Mouse (Mus musculus) retina, adult 2 months (tissue): ENCODE results near the gene Zkscan2.
A peak's percentile ranks its signal among the peaks of the same experiment; 100 is the strongest.

Experiments
- DNase-seq: peaks from one replicate; pipeline ENCODE4 v3.0.0-alpha.2; 2012; ENCODE audit warnings: low read depth, low spot score

The Zkscan2 gene

DNA sequence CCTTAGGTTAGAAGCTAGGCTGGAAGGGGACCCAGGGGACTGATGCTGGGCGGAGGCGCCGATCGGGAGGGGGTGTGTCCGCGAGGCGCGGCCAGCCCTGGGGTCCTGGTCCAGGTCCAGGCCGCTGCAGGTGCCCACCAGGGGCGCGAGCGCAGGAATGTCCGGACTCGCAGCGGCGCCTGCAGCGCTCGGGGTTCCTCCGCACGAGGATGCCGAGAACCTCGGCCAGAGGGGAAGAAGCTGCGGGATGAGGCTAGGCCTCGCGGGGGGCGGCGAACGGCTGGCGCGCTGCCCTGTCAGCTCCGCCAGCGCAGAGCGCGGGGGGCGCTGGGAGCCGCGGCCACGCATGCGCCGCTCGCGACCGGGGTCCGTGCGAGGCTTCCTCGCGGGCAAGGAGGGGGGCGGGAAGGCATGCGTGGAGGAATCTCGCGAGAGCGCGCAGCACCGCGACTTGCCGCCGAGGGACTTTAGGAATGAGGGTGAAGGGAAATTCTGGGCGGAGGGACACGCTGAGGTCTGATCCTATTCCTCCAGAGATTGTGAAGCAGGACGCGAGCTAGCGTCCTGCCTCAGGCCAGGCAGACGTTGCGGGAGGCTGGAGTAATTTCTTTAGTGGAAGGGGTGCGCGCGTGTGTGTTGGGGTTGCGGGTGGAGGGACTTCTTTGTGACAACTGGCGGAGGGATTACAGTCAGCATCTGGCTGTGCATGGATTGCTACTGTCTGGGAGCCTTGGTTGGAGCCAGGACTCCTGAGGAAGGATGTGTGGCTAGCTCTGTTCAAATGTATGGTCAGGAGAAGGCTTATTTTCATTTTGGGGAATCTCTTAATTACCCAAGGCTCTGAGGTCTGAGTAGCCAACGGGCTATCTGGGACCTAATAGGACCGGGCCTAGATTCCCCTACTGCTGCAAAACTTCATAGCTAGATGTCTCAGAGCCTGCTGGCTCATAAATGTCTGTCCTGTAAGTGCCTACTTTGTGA is at the start of gene Zkscan2:
Zkscan2 (minus strand) TSS at position 211 of the 981 bp plus-strand sequence.
- DNase-seq = peak; percentile 89

- DNase-seq = no peak
Observed at GRCm38 (mm10) chr7:123529190-123529589, 28.9 kb upstream of the Zkscan2 start.

DNA sequence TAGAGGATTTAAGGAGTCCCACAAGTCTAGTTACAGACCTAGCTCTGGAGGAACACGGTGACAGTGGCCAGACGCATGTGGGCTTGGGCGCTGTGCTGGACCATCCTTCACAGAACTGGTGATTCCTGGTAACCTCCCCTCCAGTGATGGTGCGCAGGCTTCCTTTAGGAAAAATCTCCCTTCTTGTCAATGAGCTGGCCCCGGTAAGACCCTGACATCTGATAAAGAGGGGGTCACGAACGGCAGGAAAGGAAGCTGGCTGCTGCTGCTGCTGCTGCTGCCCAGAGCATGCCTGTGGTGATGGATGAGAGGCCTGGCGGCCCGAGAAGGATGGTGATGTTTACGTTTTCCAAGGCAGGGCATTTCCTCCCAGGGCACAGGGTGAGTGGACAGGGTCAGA is 25.5 kb upstream of the Zkscan2 start:
- no peak for DNase-seq

DNA sequence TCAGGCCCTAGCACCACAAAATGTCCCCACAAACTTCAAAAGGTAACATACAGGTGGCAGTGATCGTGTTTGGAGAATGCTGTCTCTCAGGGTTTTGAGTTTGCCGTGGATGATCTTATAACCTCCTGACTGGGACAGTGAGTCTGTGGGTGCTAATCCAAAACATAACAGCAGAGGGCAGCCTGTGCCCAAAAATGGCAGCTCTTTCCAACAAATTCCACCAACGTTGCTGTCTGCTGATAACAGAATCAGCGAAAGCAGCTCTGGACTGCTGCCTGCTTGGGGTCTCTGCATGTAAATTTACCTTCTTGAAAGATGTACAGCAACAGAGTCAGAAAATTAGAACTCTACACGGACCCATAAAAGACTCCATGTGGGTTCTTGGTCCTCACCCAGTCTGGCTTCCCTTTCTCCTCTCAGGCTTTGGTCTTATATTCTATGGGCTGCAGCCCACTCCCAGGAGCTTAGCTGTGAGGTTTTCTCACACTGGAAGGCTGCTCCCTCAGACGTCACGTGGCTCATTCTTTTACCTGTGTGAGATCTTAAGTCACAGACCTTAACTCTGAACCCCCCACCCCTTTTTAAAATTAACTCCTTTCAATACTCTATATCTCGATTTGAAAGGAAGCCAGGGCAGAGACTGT is 24.1 kb upstream of the Zkscan2 start:
- DNase-seq = peak; percentile 30

DNA sequence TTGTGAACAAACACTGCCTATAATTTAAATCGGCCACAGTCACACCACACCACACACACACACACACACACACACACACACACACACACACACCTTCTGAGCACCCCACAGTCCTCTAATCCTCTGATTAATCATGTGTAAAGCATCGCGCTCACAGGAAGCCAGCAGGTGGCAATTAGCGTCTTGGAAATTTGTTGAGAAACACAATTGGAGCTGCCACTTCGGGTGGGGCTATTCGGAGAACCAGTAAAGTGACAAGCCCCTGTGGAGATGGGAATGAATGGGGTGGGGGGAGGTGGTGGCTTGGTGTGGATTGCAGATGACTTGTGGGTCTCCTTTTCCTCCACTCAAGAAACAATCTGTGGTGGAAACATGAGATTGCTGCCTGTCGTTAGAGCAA is 7.7 kb upstream of the Zkscan2 start:
- peak; percentile 25 for DNase-seq

DNA sequence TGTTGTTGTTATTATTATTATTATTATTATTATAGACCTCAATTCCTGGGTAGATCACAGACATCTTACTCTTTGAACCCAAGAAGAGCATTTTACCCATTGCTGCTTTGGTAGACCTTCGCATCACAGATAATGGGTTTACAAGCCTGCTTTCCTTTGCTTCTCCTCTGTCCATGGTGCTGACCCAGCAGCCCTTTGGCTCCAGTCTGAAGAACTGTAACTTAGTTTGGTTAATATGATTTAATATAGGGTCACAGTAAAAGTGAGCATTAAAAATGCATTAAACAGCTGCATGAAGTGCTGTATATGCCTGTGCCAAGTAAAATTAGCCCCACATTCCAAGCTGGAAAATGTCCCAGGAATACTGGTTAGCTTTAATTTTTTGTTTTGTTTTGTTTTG is 3.1 kb upstream of the Zkscan2 start:
- DNase-seq = no peak

DNA sequence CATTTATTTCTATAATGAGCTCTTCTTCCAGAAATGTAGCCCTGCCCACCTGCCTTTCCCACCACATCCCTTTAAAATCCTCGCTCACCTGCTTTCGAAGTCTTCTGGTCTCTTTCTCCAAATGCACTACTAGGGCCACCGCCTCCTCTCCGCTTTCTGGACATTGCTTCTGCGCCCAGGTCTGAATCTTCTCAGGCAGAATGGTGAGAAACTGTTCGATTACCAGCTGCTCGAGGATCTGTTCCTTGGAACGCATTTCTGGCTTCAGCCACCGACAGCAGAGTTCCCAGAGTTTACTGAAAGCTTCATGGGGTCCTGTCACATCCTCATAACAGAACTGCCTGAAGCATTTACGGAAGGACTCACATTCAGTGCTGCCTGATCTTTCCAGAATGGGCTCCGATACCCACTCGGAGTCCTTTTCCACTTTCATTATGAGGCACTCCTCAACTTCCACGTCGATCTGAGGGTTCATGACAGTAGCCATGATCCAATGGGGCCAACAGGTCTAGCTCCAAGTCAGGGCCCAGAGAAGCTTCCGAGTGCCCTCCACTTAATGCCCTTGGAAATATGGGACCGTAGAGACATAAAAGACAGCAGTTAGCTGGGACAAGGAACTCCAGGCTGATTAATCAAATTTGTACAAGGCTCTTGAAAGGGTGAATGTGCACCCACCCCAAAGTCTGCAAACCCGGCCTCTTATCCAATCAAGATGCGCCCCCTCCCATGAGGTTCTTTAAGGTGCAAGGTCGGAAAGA is 589 bp downstream of the Zkscan2 start:
- DNase-seq = no peak

DNA sequence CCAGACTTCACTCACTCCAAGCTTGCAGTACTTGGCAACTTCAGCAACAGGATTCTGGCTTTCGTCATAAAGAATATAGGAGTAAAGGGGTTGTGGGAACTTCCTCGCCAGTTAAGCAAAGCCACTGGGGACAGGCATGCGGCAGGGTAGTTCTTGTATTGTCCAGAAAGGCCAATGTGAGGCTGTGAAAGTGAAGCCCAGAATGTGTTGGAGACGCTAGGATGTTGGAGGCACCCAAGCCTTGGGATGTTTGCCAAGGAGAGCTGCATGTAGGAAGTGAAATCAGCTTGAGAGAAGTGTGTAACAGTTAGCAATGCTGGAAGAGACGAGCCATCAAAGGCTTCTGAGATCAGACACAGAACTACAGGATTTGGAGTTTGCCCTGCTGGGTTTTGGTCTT is 12.5 kb downstream of the Zkscan2 start:
- DNase-seq = no peak

DNA sequence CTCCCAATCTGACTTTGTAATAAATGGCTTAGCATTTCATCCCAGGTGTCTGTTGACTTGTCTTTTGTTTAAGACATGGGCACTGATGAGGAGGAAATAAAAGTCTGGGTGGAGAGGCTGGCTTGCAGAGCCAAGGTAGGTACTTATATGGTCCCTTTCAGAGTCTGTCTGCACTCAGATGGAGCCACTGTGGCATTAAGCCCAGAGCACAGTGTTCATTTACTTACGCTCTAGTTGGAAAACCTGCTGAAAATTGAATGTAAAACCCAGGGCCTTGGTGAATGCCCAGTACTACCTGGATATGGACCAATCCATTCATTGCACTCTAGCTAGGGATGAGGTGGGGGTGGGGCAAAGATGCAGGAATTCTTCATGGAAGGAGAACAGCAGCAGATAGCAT is 32.3 kb downstream of the Zkscan2 start:
- no peak for DNase-seq

DNA sequence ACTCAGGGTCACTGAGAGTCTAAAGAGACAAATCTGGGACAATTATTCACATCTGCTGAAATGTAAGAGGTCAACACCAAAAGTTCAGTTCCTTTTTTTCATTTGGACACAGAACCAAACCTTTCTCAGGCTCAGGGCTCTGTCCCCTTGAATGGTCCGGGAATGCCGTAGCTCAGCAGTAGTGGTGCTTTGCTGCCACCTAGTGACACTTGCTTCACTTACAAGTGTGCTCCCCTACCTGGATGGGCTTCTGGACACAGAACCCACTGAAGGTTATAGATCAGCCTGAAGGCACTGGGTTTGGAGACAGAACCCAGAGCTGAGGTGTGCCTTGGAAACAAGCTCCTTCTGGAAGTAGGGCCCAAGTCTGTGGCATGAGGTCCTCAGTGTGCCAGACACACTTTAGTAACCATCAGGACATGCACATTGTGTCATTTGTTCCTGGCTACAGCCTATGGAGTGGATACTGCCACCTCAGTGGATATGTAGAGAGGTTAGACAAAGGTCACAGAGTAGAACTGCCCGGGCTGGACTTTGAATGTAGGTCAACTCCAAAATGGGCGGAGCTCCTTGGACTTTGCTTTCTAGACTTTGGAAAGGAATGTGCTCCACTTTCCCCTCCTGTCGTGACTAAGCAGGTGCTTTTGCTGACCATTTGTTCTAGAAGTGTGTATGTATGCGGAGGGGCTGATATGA is 34.4 kb downstream of the Zkscan2 start:
- DNase-seq = peak; percentile 58

DNA sequence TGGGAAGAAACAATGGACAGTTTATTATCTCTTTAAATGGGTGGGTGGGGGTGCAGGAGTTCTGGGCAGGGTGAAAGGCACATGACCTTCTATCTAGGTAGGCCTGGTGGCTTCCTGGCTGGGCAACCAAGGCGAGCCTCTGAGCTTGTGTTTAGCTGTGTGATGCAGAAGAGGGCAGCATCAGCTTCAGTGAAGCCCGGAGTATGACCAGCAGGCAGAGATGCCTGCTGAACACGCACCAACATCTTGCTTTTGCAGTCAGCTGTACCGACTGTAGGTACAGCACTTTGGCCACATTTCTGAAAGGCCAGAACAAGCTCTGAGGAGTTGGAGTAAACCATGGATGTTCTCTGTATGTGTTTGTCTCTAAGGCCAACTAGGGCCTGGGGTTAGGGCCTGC is 36.7 kb downstream of the Zkscan2 start:
- DNase-seq = no peak

DNA sequence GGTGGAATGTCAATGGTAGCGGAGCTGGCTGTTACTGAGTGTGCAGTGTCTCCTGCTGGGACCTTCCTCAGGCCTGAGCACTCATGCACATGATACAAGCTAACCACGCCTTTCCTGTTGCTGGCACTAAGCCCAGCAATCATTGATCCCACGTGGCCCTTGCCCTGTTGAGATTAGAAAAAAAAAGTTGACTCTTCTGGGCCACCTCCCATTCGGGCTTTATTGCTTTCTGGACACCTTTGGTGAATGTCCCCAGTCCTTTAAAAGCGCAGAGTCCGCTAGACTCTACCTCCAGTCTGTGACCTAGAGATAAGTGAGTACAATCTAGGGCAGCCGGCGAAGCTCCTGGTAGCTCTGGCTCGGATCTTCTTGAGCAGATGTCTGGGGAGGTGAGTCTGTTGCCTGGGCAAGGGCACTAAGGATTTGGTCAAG is 38.2 kb downstream of the Zkscan2 start, which contains the start of gene Aqp8:
Aqp8 (plus strand) TSS at position 222 of the 432 bp plus-strand sequence.
- DNase-seq = no peak

GRCm38 (mm10) chr7:123461316-123461715 is 38.9 kb downstream of the Zkscan2 start:
- DNase-seq = no peak

GRCm38 (mm10) chr7:123459247-123459646 is 41.0 kb downstream of the Zkscan2 start:
- DNase-seq = no peak

DNA sequence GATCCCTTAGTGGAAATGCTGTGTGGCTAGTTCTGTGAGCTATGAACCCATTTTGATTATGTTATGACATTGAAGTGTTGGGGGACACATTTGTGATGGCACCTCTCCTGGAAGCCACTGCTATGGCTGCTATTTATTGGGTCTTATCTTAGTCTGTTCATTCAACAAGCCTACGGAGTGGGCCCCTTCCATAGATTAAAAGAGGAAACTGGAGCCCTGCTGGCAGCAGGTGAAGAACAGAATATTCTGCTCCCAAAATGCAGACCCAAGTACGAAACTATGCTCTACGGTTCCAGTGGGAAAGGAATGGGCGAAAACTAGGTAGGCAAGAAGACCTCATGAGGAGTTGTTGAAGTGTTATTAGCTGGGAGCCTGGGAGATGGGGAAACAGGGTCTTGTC is 41.9 kb downstream of the Zkscan2 start:
- no peak for DNase-seq

DNA sequence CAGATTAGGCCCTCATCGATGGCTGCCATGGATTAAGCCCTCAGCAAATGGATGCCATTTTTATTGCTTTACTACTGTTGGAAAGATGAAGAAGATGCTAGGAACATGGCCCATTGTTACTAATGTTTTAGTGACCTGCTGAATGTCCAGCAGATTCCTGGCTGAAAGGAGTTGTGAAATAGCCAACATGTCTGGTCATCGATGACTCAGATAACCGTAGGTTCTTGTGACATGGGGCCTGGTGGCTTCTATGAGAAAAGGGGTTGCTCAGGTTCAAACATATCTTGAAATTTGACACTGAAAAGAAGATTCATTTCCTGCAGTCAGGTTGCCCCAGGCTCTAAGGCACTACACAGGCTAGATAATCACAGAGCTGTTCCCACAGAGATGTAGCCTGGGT is 45.2 kb downstream of the Zkscan2 start:
- no peak for DNase-seq

- no peak for DNase-seq
Observed at GRCm38 (mm10) chr7:123453066-123453465, 47.2 kb downstream of the Zkscan2 start.

DNA sequence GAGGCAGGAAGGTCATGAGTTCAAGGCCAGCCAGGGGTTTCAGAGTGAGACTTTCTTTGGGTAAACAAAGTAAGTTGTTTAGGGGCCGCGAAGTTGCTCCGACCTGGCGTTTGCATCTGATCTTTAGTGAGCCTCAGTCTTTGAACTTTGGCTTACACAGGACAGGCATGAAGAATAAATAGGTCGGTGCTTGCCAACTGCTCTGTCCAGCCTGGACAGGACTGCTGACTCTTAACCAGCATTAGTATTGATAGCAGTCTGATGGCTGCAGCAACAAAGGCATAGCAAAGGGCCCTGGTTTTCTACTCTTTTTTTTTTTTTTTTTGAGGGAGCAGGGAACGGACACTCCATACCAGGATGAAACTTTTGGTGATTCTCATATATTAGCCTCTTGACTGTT is 47.7 kb downstream of the Zkscan2 start:
- no peak for DNase-seq

- no peak for DNase-seq
Observed at GRCm38 (mm10) chr7:123450515-123450914, 49.7 kb downstream of the Zkscan2 start.

- no peak for DNase-seq
Observed at GRCm38 (mm10) chr7:123449676-123450075, 50.6 kb downstream of the Zkscan2 start.

DNA sequence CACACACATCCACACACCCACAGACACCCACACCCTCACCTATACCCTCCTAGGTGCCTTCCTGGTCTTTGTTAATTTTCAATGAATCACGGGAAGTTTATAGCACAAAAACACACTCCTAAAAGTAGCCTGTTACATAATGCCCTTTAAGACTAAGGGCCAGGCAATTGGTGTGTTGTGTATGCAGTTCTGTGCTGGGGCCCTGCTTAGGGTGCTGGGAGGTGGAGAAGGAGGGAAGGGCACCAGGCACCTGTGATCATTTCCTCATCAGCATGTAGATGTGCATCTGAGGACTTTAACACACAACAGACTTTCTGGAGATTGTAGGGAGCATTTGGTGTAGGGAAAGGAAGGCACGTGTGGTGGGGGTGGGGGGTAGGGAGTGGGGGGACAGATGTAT is 51.5 kb downstream of the Zkscan2 start:
- DNase-seq = no peak
